Mouse (Mus musculus): Measurements from ENCODE around the gene Mettl24. TPM values are rescaled to one million over a fixed set of nuclear protein-coding genes. Genes with fewer than 3 reads are reported as not detected.

Gene Mettl24
- polyA plus RNA-seq, 1 experiment from 2014 or later: 1.3 TPM

DNA sequence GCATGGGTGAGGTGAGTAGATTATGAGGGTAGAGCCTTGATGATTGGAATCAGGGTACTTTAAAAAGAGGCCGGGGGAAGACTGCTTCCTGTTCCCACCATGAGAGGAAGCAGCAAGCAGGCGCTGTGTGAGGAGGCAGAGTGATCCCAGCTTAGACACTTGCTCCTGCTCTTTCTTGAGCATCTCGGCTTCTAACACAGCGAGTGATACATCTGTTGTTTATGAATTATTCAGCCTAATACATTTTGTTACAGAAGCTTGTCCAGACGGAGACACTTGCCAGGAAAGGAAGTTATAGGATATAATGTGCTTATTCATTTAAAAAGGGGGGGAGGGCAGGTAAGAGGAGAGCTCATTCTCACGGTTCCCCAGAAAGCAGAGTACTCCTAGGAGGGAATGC lies 142.9 kb downstream of the Mettl24 start:
- Histone ChIP-seq H3K27ac (ENCODE audit: low read depth, low read length) (no peak overlapping the region), H3K4me2 (ENCODE audit: low read depth) (no peak overlapping the region), H3K4me1 (ENCODE audit: control insufficient read depth, insufficient read depth, low read length) (no peaks in the 10 kb centered on the region), H3K27me3 (ENCODE audit: control insufficient read depth, insufficient read depth, low read length) (no peaks in the 10 kb centered on the region), H3K9me3 (ENCODE audit: control insufficient read depth, low read length) (no peaks in the 10 kb centered on the region), H3K9ac (ENCODE audit: low read length) (no peak overlapping the region), H3K4me3 (ENCODE audit: low read depth, low read length) (no peak overlapping the region), H3K36me3 (ENCODE audit: control insufficient read depth, insufficient read depth, low read length) (no peaks in the 10 kb centered on the region)
- ATAC-seq (ENCODE audit: insufficient read depth, low FRiP score, low TSS enrichment) (no peak), DNase-seq (ENCODE audit: low spot score) (no peak)
- WGBS: 82% methylated on average over 6 of the region's 6 CpGs

DNA sequence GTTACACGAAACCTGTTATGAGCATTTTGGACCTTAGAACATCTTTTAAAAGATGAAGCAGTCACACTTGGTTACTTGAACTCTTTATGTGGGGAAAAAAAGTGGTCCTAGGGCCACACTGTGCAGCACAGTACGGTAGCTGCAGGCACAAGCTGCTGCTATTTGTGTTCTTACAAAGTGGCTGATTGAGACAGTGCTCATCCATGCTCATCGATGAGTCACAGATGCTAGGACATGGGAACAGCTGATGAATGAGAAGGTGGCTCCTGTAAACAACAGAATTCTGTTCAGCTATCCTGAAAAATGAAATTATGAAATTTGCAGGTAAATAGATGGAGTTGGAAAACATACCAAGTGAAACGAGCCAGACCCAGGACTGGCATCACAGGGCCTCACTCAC lies 144.6 kb downstream of the Mettl24 start:
- H3K9ac ChIP-seq (ENCODE audit: low read length): no peak overlapping the region
- WGBS: 89% methylated on average over 4 of the region's 4 CpGs

DNA sequence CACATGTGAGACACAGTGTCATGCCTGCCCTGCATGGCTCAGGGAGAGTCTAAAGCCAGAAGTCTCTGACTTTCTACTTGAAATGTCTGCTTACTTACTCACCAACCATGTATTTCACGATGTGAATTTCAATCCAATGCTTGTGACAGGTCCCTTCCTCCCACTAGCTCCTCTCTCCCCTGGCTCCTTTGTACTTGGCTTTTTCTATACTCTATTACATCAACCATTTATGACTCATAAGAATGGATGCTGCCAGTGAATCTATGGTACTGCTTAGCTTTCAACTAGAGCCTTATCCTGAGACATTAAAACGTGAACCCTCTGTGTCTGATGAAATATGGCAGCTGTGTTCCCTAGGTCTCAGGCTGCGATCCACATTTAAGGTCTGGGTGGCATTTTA lies 147.2 kb downstream of the Mettl24 start:
- Histone ChIP-seq H3K4me3 (ENCODE audit: low read depth, low read length) (no peak overlapping the region), H3K36me3 (ENCODE audit: control insufficient read depth, insufficient read depth, low read length) (0 out of 2 replicates have a peak, but pooled peaks cover 2% of the 10 kb centered on the region), H3K27me3 (ENCODE audit: control insufficient read depth, insufficient read depth, low read length) (no peaks in the 10 kb centered on the region), H3K27ac (ENCODE audit: low read depth, low read length) (no peak overlapping the region), H3K4me2 (ENCODE audit: low read depth) (no peak overlapping the region), H3K4me1 (ENCODE audit: control insufficient read depth, insufficient read depth, low read length) (no peaks in the 10 kb centered on the region), H3K9ac (ENCODE audit: low read length) (no peak overlapping the region), H3K9me3 (ENCODE audit: control insufficient read depth, low read length) (no peaks in the 10 kb centered on the region)
- WGBS: 94% methylated on average over 3 of the region's 3 CpGs
- DNase-seq (ENCODE audit: low spot score) (no peak), ATAC-seq (ENCODE audit: insufficient read depth, low FRiP score, low TSS enrichment) (no peak)

More for the DNA sequence above, 144.6 kb downstream of the Mettl24 start:
- no peak overlapping the region for H3K4me3 ChIP-seq (ENCODE audit: low read depth, low read length)
- H3K27me3 ChIP-seq (ENCODE audit: control insufficient read depth, insufficient read depth, low read length): no peaks in the 10 kb centered on the region
- no peaks in the 10 kb centered on the region for H3K36me3 ChIP-seq (ENCODE audit: control insufficient read depth, insufficient read depth, low read length)
- no peak overlapping the region for H3K27ac ChIP-seq (ENCODE audit: low read depth, low read length)
- ATAC-seq (ENCODE audit: insufficient read depth, low FRiP score, low TSS enrichment): no peak
- peak; percentile 6 for DNase-seq (ENCODE audit: low spot score)
- no peaks in the 10 kb centered on the region for H3K4me1 ChIP-seq (ENCODE audit: control insufficient read depth, insufficient read depth, low read length)
- H3K9me3 ChIP-seq (ENCODE audit: control insufficient read depth, low read length): no peaks in the 10 kb centered on the region
- H3K4me2 ChIP-seq (ENCODE audit: low read depth): no peak overlapping the region

DNA sequence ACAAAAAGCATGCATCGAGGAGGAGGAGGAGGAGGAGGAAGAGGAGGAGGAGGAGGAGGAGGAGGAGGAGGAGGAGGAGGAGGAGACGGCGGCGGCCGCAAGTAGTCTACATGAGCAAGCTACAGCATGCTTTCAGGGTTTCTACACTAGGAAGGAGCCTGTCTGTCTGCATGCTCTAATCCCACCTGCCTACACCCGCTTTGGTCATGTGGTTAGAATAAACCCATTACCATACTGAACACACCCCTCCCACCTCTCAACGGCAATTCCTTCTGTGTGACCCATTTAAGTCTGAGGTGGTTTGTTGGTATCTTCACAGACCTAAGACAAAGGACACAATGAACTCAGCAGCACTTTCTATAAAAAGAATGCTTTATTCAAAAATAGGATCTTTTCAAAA lies 148.2 kb downstream of the Mettl24 start:
- Histone ChIP-seq H3K9ac (ENCODE audit: low read length) (no peak overlapping the region), H3K27ac (ENCODE audit: low read depth, low read length) (no peak overlapping the region), H3K4me2 (ENCODE audit: low read depth) (no peak overlapping the region), H3K9me3 (ENCODE audit: control insufficient read depth, low read length) (no peaks in the 10 kb centered on the region), H3K4me3 (ENCODE audit: low read depth, low read length) (no peak overlapping the region), H3K36me3 (ENCODE audit: control insufficient read depth, insufficient read depth, low read length) (0 out of 2 replicates have a peak, but pooled peaks cover 2% of the 10 kb centered on the region), H3K4me1 (ENCODE audit: control insufficient read depth, insufficient read depth, low read length) (no peaks in the 10 kb centered on the region), H3K27me3 (ENCODE audit: control insufficient read depth, insufficient read depth, low read length) (no peaks in the 10 kb centered on the region)
- 95% methylated on average over 6 of the region's 7 CpGs for WGBS
- DNase-seq (ENCODE audit: low spot score): peak; percentile 3
- ATAC-seq (ENCODE audit: insufficient read depth, low FRiP score, low TSS enrichment): no peak

DNA sequence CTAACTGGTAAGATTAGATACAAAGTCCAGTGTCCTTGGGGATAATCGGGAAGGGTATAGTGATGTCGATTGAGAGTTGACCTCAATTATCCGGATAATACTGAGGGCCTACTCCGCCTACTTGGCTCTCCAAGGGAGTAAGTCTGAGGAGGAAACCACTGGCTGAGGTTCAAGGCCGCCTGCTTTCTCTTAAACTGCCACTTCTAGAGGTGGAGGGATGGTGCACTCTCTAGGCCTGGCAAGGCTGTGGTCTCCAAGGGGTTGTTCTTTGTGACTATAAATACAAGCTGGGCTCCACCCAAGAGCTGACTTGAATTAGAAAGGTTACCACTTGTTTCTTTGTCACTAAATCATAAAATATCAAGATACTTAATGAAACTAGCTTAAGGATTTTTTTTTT lies 157.0 kb downstream of the Mettl24 start:
- no peak overlapping the region for H3K9ac ChIP-seq (ENCODE audit: low read length)
- no peak overlapping the region for H3K4me2 ChIP-seq (ENCODE audit: low read depth)
- no peaks in the 10 kb centered on the region for H3K4me1 ChIP-seq (ENCODE audit: control insufficient read depth, insufficient read depth, low read length)
- no peaks in the 10 kb centered on the region for H3K9me3 ChIP-seq (ENCODE audit: control insufficient read depth, low read length)
- H3K27me3 ChIP-seq (ENCODE audit: control insufficient read depth, insufficient read depth, low read length): no peaks in the 10 kb centered on the region
- no peak overlapping the region for H3K27ac ChIP-seq (ENCODE audit: low read depth, low read length)
- peaks cover 10% of the 10 kb centered on the region for H3K36me3 ChIP-seq (ENCODE audit: control insufficient read depth, insufficient read depth, low read length)
- no peak overlapping the region for H3K4me3 ChIP-seq (ENCODE audit: low read depth, low read length)
- WGBS: 94% methylated on average over 5 of the region's 5 CpGs
- no peak for DNase-seq (ENCODE audit: low spot score)
- ATAC-seq (ENCODE audit: insufficient read depth, low FRiP score, low TSS enrichment): no peak

DNA sequence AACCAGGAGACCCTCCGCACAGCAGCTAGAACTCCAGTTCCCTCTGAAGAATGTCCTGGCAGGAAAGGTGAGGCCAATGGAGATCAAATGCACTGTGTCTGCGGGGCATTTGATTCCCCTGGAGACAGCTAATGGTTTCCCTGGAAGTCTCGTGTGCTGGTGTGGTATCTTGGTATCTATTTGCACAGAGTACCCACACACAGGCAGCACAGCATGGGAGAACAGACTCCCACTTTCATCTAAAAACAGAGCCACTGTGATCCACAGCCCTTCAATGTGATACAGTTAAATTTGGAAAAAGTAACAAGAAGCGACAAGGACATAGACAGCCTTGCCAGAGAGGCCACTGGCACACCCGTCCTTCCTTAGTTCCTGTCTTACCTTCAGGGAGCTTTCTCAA lies 160.8 kb downstream of the Mettl24 start:
- Histone ChIP-seq H3K4me2 (ENCODE audit: low read depth) (no peak overlapping the region), H3K4me3 (ENCODE audit: low read depth, low read length) (no peak overlapping the region), H3K36me3 (ENCODE audit: control insufficient read depth, insufficient read depth, low read length) (peaks cover 7% of the 10 kb centered on the region), H3K27ac (ENCODE audit: low read depth, low read length) (no peak overlapping the region), H3K9me3 (ENCODE audit: control insufficient read depth, low read length) (no peaks in the 10 kb centered on the region), H3K9ac (ENCODE audit: low read length) (no peak overlapping the region), H3K4me1 (ENCODE audit: control insufficient read depth, insufficient read depth, low read length) (no peaks in the 10 kb centered on the region), H3K27me3 (ENCODE audit: control insufficient read depth, insufficient read depth, low read length) (no peaks in the 10 kb centered on the region)
- 77% methylated on average over 5 of the region's 5 CpGs for WGBS
- ATAC-seq (ENCODE audit: insufficient read depth, low FRiP score, low TSS enrichment): no peak
- DNase-seq (ENCODE audit: low spot score): no peak

DNA sequence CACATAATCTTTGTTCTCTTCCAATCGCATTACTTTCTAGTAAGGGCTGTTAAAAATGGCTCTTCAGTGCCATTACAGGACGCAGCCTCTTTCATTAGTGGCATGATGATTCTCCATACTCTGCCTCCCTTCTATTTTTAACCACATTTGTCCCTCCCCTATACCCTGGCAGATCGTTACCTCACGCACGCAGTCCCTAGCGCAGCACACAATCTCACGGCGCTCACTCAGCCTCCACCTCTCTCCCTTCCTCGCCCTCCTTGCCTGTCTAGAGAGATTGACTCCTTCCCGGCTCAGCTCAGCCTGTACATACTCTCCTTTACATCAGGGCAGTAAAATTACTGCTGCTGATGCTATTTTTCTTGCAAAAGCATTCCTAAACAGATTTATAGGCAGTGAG lies 161.5 kb downstream of the Mettl24 start:
- H3K27me3 ChIP-seq (ENCODE audit: control insufficient read depth, insufficient read depth, low read length): no peaks in the 10 kb centered on the region
- no peak overlapping the region for H3K4me2 ChIP-seq (ENCODE audit: low read depth)
- H3K9ac ChIP-seq (ENCODE audit: low read length): no peak overlapping the region
- no peak for ATAC-seq (ENCODE audit: insufficient read depth, low FRiP score, low TSS enrichment)
- no peak overlapping the region for H3K4me3 ChIP-seq (ENCODE audit: low read depth, low read length)
- DNase-seq (ENCODE audit: low spot score): no peak
- H3K9me3 ChIP-seq (ENCODE audit: control insufficient read depth, low read length): no peaks in the 10 kb centered on the region
- H3K27ac ChIP-seq (ENCODE audit: low read depth, low read length): no peak overlapping the region
- 79% methylated on average over 10 of the region's 10 CpGs for WGBS
- peaks cover 7% of the 10 kb centered on the region for H3K36me3 ChIP-seq (ENCODE audit: control insufficient read depth, insufficient read depth, low read length)
- H3K4me1 ChIP-seq (ENCODE audit: control insufficient read depth, insufficient read depth, low read length): no peaks in the 10 kb centered on the region

DNA sequence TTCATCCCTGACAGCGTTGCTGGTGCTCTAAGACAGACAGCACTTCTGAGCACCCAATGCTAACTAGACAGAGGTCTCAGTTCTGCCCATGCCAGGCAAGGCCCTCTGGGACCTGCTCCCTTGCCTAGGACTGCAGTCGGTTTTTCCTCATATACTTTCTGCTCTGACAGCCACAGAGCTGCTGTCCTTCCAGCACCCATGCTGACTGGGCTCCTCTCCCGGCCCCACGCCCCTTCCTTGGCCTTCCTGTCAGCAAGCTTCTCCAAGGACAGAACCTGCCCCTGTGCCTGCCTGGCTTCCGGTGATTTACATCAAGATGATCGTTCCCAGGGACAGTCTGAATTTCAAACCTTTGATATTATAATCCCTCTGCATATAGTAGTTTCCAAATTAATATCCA lies 162.5 kb downstream of the Mettl24 start:
- no peaks in the 10 kb centered on the region for H3K27me3 ChIP-seq (ENCODE audit: control insufficient read depth, insufficient read depth, low read length)
- 87% methylated on average over 6 of the region's 6 CpGs for WGBS
- peaks cover 7% of the 10 kb centered on the region for H3K36me3 ChIP-seq (ENCODE audit: control insufficient read depth, insufficient read depth, low read length)
- H3K4me3 ChIP-seq (ENCODE audit: low read depth, low read length): no peak overlapping the region
- DNase-seq (ENCODE audit: low spot score): no peak
- ATAC-seq (ENCODE audit: insufficient read depth, low FRiP score, low TSS enrichment): no peak
- H3K4me2 ChIP-seq (ENCODE audit: low read depth): no peak overlapping the region
- no peaks in the 10 kb centered on the region for H3K4me1 ChIP-seq (ENCODE audit: control insufficient read depth, insufficient read depth, low read length)
- H3K27ac ChIP-seq (ENCODE audit: low read depth, low read length): no peak overlapping the region
- H3K9me3 ChIP-seq (ENCODE audit: control insufficient read depth, low read length): no peaks in the 10 kb centered on the region
- H3K9ac ChIP-seq (ENCODE audit: low read length): no peak overlapping the region

DNA sequence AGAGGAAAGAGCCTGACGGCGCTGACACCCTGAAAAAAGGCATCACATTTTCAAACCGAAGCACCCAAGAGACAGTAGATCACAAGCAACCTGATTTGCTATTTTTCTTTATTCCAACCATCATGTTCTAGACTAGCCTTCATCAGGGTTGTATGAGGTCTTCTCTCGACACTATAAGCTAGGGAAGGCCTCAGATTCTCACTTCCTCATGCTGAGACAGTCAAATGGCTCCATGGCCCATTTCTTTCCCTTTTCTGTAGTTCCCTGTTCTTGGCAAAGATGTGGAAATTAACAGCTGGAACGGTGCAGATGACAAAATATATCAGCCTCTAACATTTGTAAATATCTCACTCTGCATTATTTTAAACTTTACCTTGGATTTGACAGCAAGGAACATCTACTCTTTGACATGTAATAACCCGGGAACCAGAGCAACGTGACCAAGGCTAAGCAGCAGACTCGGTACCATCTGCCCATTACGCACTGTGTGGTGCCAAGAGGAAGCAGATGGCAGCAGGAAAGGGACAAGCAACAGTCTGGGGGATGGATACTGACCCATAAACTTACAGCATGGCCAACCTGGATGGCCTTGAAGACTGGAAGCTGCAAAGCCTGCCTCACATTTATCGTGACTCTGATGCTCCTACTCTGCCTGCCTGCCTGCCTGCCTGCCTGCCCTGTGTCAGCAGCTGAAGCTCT lies 164.2 kb downstream of the Mettl24 start:
- H3K27ac ChIP-seq (ENCODE audit: low read depth, low read length): no peak overlapping the region
- ATAC-seq (ENCODE audit: insufficient read depth, low FRiP score, low TSS enrichment) (no peak), DNase-seq (ENCODE audit: low spot score) (no peak)
- no peaks in the 10 kb centered on the region for H3K9me3 ChIP-seq (ENCODE audit: control insufficient read depth, low read length)
- H3K27me3 ChIP-seq (ENCODE audit: control insufficient read depth, insufficient read depth, low read length): no peaks in the 10 kb centered on the region
- no peak overlapping the region for H3K4me3 ChIP-seq (ENCODE audit: low read depth, low read length)
- no peak overlapping the region for H3K4me2 ChIP-seq (ENCODE audit: low read depth)
- peaks cover 2% of the 10 kb centered on the region for H3K36me3 ChIP-seq (ENCODE audit: control insufficient read depth, insufficient read depth, low read length)
- 96% methylated on average over 10 of the region's 10 CpGs for WGBS
- no peak overlapping the region for H3K9ac ChIP-seq (ENCODE audit: low read length)
- no peaks in the 10 kb centered on the region for H3K4me1 ChIP-seq (ENCODE audit: control insufficient read depth, insufficient read depth, low read length)

Data from neural tube, embryonic 11.5 days (tissue).